Mouse (Mus musculus) naive thymus-derived CD4-positive, alpha-beta T cell, adult 2 months (primary cell): Measurements from ENCODE around the gene Gm5678.
A peak's percentile ranks its signal among the peaks of the same experiment; 100 is the strongest.

ENCODE experiments used
- DNase-seq: peaks from one replicate; pipeline ENCODE4 v3.0.0-alpha.2; 2011; ENCODE audit warnings: low read depth

Gm5678 gene

GRCm38 (mm10) chr16:93627761-93628400 lies at the start of gene Gm5678:
Gene Gm5678, plus strand, starts transcription at chr16:93628097.
- no peak for DNase-seq

DNA sequence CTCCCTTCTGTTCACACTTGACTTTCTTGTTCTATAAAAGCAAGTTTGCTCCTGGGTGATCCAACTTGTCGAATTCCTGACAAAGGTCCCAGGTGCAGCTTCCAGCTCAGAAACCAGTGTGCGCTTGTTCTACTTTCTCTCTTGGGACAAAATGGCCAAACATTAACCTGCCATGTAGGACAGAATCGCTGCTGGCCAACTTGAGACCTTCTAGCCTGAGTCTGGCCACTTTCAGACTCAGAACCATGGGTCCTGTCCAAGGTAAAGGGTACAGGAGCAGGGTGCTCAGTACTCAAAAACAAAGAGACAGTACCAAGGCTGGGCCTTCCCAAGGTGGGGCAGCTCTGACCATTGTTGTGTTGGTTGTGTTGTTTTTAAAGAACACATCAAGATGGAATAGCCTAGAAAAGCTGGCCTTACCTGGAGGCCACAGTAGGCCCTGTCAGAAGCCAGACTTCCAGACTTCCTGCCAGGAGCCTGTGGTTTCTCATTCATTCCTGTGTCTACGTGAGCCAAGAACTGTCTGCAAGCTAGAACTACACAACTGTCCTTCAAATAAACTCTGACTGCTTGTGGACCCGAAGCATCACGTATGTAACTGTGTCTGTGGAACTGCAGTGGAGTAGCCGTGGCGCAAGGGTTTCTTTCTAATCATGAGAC lies 49.4 kb upstream of the Gm5678 start:
- DNase-seq = no peak

- DNase-seq = no peak
Observed at GRCm38 (mm10) chr16:93581125-93581524, 46.8 kb upstream of the Gm5678 start.

- DNase-seq = peak; percentile 59
Observed at GRCm38 (mm10) chr16:93584976-93585702, 42.8 kb upstream of the Gm5678 start.

GRCm38 (mm10) chr16:93585703-93586205 lies 42.1 kb upstream of the Gm5678 start:
- DNase-seq = peak; percentile 73

DNA sequence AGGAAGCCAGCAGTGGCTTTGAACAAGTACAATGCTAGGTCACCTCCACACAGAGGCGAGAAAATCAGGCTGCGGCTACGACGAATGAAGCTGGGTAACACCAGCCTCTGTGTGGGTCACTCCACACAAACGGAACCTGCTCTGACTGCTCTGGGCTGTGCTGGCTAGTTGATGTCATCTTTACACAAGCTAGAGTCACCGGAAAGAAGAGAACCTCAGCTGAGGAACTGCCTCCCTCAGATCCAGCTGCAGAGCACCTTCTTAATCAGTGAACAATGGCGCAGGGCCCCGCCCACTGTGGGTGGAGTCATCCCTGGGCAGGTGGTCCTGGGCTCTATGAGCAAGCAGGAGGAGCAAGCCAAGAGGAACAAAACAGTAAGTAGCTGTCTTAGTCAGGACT lies 41.5 kb upstream of the Gm5678 start:
- DNase-seq = peak; percentile 77

- DNase-seq = no peak
Observed at GRCm38 (mm10) chr16:93588281-93588680, 39.6 kb upstream of the Gm5678 start.

GRCm38 (mm10) chr16:93590915-93591314 lies 37.0 kb upstream of the Gm5678 start:
- no peak for DNase-seq

GRCm38 (mm10) chr16:93591450-93592430 lies 36.2 kb upstream of the Gm5678 start:
- DNase-seq = no peak

GRCm38 (mm10) chr16:93592711-93593110 lies 35.2 kb upstream of the Gm5678 start:
- DNase-seq = no peak

DNA sequence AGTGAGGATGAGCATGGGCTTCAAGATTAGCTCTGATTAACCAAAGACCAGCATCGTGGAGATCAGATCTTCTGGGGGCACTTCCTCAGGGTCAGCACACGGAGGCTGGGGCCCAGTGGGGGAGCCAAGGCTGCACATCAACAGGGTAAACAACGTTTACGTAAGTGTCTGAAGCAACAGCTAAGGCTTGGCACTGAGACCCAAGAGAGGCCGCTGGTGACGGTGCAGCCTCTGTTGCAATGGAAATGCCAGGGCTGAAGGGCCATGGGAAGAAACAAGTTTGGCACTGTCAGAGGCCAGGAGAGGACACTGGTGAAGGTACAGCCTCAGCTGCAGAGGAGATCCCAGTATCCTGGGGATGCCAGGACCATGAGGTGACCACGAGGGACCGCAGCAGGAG lies 34.5 kb upstream of the Gm5678 start:
- DNase-seq = no peak

- no peak for DNase-seq
Observed at GRCm38 (mm10) chr16:93594448-93594847, 33.4 kb upstream of the Gm5678 start.

DNA sequence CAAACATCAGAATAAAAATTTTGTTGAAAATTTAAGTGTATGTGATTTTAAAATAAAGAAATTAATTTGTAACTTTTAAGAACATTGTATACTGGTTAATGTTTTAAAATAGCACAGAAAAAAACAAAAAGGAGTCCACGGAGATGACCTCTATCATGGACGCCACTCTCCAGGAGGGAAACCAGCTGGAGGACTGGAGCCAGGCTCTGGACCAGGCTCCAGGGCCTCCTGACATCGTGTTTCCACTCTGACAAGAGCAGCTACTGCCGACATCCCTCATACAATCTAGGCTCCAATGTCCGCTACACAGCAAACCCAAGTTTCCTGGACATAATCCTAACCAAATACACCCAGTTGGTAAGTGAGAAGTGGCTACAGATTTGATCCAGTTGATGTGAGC lies 32.1 kb upstream of the Gm5678 start:
- no peak for DNase-seq

- no peak for DNase-seq
Observed at GRCm38 (mm10) chr16:93596807-93597206, 31.1 kb upstream of the Gm5678 start.

- no peak for DNase-seq
Observed at GRCm38 (mm10) chr16:93597551-93597950, 30.3 kb upstream of the Gm5678 start.

GRCm38 (mm10) chr16:93599461-93599860 lies 28.4 kb upstream of the Gm5678 start:
- DNase-seq = no peak

GRCm38 (mm10) chr16:93603439-93604212 lies 24.3 kb upstream of the Gm5678 start, which contains the start of gene Setd4:
Gene Setd4, minus strand, starts transcription at chr16:93604063.
- peak; percentile 90 for DNase-seq

- no peak for DNase-seq
Observed at GRCm38 (mm10) chr16:93604481-93604969, 23.4 kb upstream of the Gm5678 start.

DNA sequence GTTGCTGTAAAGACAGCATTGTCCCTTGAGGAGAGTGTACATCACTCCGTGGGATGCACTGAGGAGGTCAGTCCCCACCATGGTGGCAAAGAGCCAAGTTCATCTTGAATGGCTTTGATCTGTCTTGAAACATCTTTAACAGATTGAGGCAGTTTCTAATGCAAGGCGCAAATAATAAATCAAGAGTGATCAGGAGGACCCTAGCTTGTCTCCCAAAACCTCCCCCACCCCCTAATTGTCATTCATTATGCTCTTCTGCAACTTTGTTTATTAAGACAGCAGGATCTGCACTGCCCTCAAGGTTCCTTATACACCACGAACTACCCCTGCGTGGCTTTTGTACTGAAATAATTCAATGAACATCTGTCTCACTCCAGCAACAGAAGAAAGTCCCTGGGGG lies 22.3 kb upstream of the Gm5678 start, which contains the start of gene Cbr1:
Gene Cbr1 (plus strand): TSS at position 301 of the 400 bp plus-strand sequence.
- DNase-seq = no peak

GRCm38 (mm10) chr16:93606146-93606545 lies 21.8 kb upstream of the Gm5678 start:
- DNase-seq = peak; percentile 15
